Comparison of ENCODE assay signal across 8 mouse cellular contexts in genomic region chr17:29237772-29238420, GRCm38 (mm10). TPM values are rescaled to one million over a fixed set of nuclear protein-coding genes. Genes with fewer than 3 reads are reported as not detected.
A peak's percentile ranks its signal among the peaks of the same experiment; 100 is the strongest.
DNase-seq lines count a peak whose midpoint lies in the region; ATAC-seq and TF ChIP-seq lines count a peak whose summit lies in the region.

Gene Cpne5, minus strand, starts transcription at chr17:29238167.

- H3K27ac ChIP-seq in kidney, adult 2 months (ENCODE audit: insufficient read depth, low read depth, low read length) = no peak within 1 kb of the TSS
- H3K27ac ChIP-seq in neural tube, embryonic 11.5 days (ENCODE audit: low read depth, low read length) = no peak within 1 kb of the TSS

- no peaks in the 10 kb centered on the region; the same call in 1 of the 2 replicates for H3K27me3 ChIP-seq in kidney, adult 2 months (replicated peaks; ENCODE audit: control insufficient read depth, insufficient read depth, low read length)
- peaks cover 6% of the 10 kb centered on the region; the same call in 1 of the 2 replicates for H3K27me3 ChIP-seq in neural tube, embryonic 11.5 days (ENCODE audit: control insufficient read depth, insufficient read depth, low read length)

- no peak for TF ChIP-seq POLR2A in kidney, adult 2 months (IDR thresholded peaks at IDR 0.05; ENCODE audit: low read depth, low read length)

- ATAC-seq in neural tube, embryonic 11.5 days (ENCODE audit: insufficient read depth, low FRiP score, low TSS enrichment) = 0 out of 2 replicates have a peak, but pooled peaks have one; percentile 27
- no peak for ATAC-seq in erythroid progenitor cell, adult 5-6 weeks (replicated peaks; ENCODE audit: low FRiP score, poor library complexity, severe bottlenecking)

- peak within 1 kb of the TSS; percentile 95 for H3K4me2 ChIP-seq in neural tube, embryonic 11.5 days (ENCODE audit: low read depth)

- no peaks in the 10 kb centered on the region for H3K9me3 ChIP-seq in neural tube, embryonic 11.5 days (ENCODE audit: control insufficient read depth, low read length)

- intact Hi-C loops in left cerebral cortex, postnatal 36 days (cut with DNase I) = no loop called here

- DNase-seq in kidney, adult 2 months = no peak
- DNase-seq in kidney, postnatal 25 days = no peak
- peak; percentile 59 for DNase-seq in brain, adult 2 months (ENCODE audit: low read depth, low spot score)
- DNase-seq in frontal cortex, adult 2 months (ENCODE audit: extremely low spot score in 1 of 2, low spot score in 1 of 2) = peak in 1 of 2 experiments; percentile 62
- DNase-seq in left cerebral cortex, postnatal 36 days (ENCODE audit: low spot score in 2 of 2) = peak; percentile 48 to 69
- peak; percentile 33 for DNase-seq in neural tube, embryonic 11.5 days (ENCODE audit: low spot score)
- DNase-seq in c-Kit-positive CD71-positive TER-119-positive erythroid progenitor cells, embryonic 14.5 days (ENCODE audit: low spot score) = no peak

- 1% methylated on average over 64 of the region's 73 CpGs for WGBS in kidney, adult 2 months
- under 1% methylated on average over 53 of the region's 73 CpGs for WGBS in neural tube, embryonic 11.5 days

- peak within 1 kb of the TSS; percentile 26; the same call in 1 of the 2 replicates for H3K4me3 ChIP-seq in kidney, adult 2 months (ENCODE audit: insufficient read depth, low read depth, low read length)
- H3K4me3 ChIP-seq in neural tube, embryonic 11.5 days (ENCODE audit: low read depth, low read length) = peak within 1 kb of the TSS; percentile 49

- TF ChIP-seq CTCF in kidney, adult 2 months (conservative IDR thresholded peaks at IDR 0.05; ENCODE audit: insufficient read depth, insufficient read length, low read depth, low read length) = no peak

- peak within 1 kb of the TSS; percentile 50 for H3K9ac ChIP-seq in neural tube, embryonic 11.5 days (ENCODE audit: low read length)

- H3K4me1 ChIP-seq in kidney, adult 2 months (ENCODE audit: control insufficient read depth, insufficient read depth, low read length) = no peaks in the 10 kb centered on the region
- H3K4me1 ChIP-seq in neural tube, embryonic 11.5 days (ENCODE audit: control insufficient read depth, insufficient read depth, low read length) = peaks cover 2% of the 10 kb centered on the region; the same call in 1 of the 2 replicates

- no peaks in the 10 kb centered on the region for H3K36me3 ChIP-seq in kidney, adult 2 months (ENCODE audit: control insufficient read depth, insufficient read depth, low read length)
- no peaks in the 10 kb centered on the region for H3K36me3 ChIP-seq in neural tube, embryonic 11.5 days (ENCODE audit: control insufficient read depth, insufficient read depth, low read length)

RNA-seq across cellular contexts. Expression of gene Cpne5, which starts in this region (rescaled TPM):
- 0.78 and 1.2 TPM in 2 replicates for polyA plus RNA-seq in kidney, adult 2 months (2012; rRNA removed)
- 117 TPM in 2 replicates for polyA plus RNA-seq in frontal cortex, adult 2 months (2012; rRNA removed)
- 100 to 1,000 TPM; 146 to 155 TPM for total RNA-seq in left cerebral cortex, postnatal 36 days (2021)
- 3.3 and 4.4 TPM in 2 replicates for polyA plus RNA-seq in neural tube, embryonic 11.5 days (2014; fragmentation: Nextera tagmentation; extraction: Ambion mirVana)
- not detected in 2 replicates for total RNA-seq in erythroid progenitor cell, adult 5-6 weeks (2015; ENCODE audit: low replicate concordance)
- 0.13 TPM in 1 of 2 replicates, not detected in the other for total RNA-seq in erythroid progenitor cell, adult 5-6 weeks (2017; ENCODE audit: low replicate concordance)

Comparison
In these comparisons a context has a peak if more than half of its experiments do, and no peak if none do; other contexts are left out.
1. RNA of gene Cpne5 (total RNA-seq): 146 to 155 TPM in left cerebral cortex, postnatal 36 days; 0.13 TPM in erythroid progenitor cell, adult 5-6 weeks; every median in the first group is over 100 times any median in the second.
2. RNA of gene Cpne5 (polyA plus RNA-seq): 117 TPM in frontal cortex, adult 2 months; 3.3 to 4.4 TPM in neural tube, embryonic 11.5 days and 0.78 to 1.2 TPM in kidney, adult 2 months; every median in the first group is over 10 times any median in the second.
3. DNase-seq: peak in brain, adult 2 months (single experiment), left cerebral cortex, postnatal 36 days (2 of 2) and neural tube, embryonic 11.5 days (single experiment); none in kidney, adult 2 months (single experiment), kidney, postnatal 25 days (0 of 2) and c-Kit-positive CD71-positive TER-119-positive erythroid progenitor cells, embryonic 14.5 days (single experiment).